8 mouse cellular contexts compared by ENCODE assay signal in genomic region chr12:59095104-59096025, GRCm38 (mm10). TPM values are rescaled to one million over a fixed set of nuclear protein-coding genes. Genes with fewer than 3 reads are reported as not detected.
DNase-seq lines count a peak whose midpoint lies in the region; ATAC-seq and TF ChIP-seq lines count a peak whose summit lies in the region.

TSS of gene Mia2 (plus strand) at chr12:59095799.

- no peaks in the 10 kb centered on the region for H3K36me3 ChIP-seq in testis, adult 2 months (ENCODE audit: control insufficient read depth, insufficient read depth, low read length)
- H3K36me3 ChIP-seq in forebrain, embryonic 15.5 days = no peaks in the 10 kb centered on the region
- no peaks in the 10 kb centered on the region for H3K36me3 ChIP-seq in hindbrain, embryonic 11.5 days (ENCODE audit: control insufficient read depth, insufficient read depth, low read length)

- H3K4me2 ChIP-seq in forebrain, embryonic 15.5 days (replicated peaks) = no peak within 1 kb of the TSS
- H3K4me2 ChIP-seq in hindbrain, embryonic 11.5 days (replicated peaks; ENCODE audit: low read depth, low read length) = no peak within 1 kb of the TSS

- H3K4me1 ChIP-seq in testis, adult 2 months (ENCODE audit: control insufficient read depth, insufficient read depth, low read length) = no peaks in the 10 kb centered on the region
- no peaks in the 10 kb centered on the region for H3K4me1 ChIP-seq in forebrain, embryonic 15.5 days
- H3K4me1 ChIP-seq in hindbrain, embryonic 11.5 days (replicated peaks; ENCODE audit: control insufficient read depth, insufficient read depth, low read length) = no peaks in the 10 kb centered on the region

- no peaks in the 10 kb centered on the region for H3K9me3 ChIP-seq in forebrain, embryonic 15.5 days
- H3K9me3 ChIP-seq in hindbrain, embryonic 11.5 days (ENCODE audit: control insufficient read depth, low read length) = no peaks in the 10 kb centered on the region

- H3K27me3 ChIP-seq in testis, adult 2 months (ENCODE audit: control insufficient read depth, insufficient read depth, low read length) = no peaks in the 10 kb centered on the region
- no peaks in the 10 kb centered on the region for H3K27me3 ChIP-seq in forebrain, embryonic 15.5 days
- no peaks in the 10 kb centered on the region for H3K27me3 ChIP-seq in hindbrain, embryonic 11.5 days (ENCODE audit: control insufficient read depth, insufficient read depth, low read length)

- peak within 1 kb of the TSS; percentile 30; the same call in 1 of the 2 replicates for H3K4me3 ChIP-seq in testis, adult 2 months (ENCODE audit: control insufficient read depth, low read depth, low read length)
- H3K4me3 ChIP-seq in forebrain, embryonic 15.5 days = no peak within 1 kb of the TSS
- H3K4me3 ChIP-seq in hindbrain, embryonic 11.5 days (ENCODE audit: low read depth, low read length) = no peak within 1 kb of the TSS

- TF ChIP-seq CTCF in testis, adult 2 months (IDR thresholded peaks at IDR 0.05; ENCODE audit: control insufficient read depth, insufficient read depth, insufficient replicate concordance, low read depth, low read length) = no peak

- no peak for TF ChIP-seq POLR2A in testis, adult 2 months (IDR thresholded peaks at IDR 0.05; ENCODE audit: control insufficient read depth, low read depth, low read length)

- no peak within 1 kb of the TSS for H3K27ac ChIP-seq in testis, adult 2 months (ENCODE audit: control insufficient read depth, insufficient read depth, low read depth, low read length)
- H3K27ac ChIP-seq in forebrain, embryonic 15.5 days (replicated peaks) = no peak within 1 kb of the TSS
- no peak within 1 kb of the TSS for H3K27ac ChIP-seq in hindbrain, embryonic 11.5 days (ENCODE audit: low read depth, low read length)

- whole genome bisulfite sequencing in forebrain, embryonic 15.5 days = 86% methylated on average over 19 of the region's 19 CpGs
- WGBS in hindbrain, embryonic 11.5 days = 82% methylated on average over 19 of the region's 19 CpGs

- H3K9ac ChIP-seq in forebrain, embryonic 15.5 days (replicated peaks) = no peak within 1 kb of the TSS
- H3K9ac ChIP-seq in hindbrain, embryonic 11.5 days (ENCODE audit: low read depth, low read length) = no peak within 1 kb of the TSS

- ATAC-seq in forebrain, embryonic 15.5 days (replicated peaks) = no peak
- ATAC-seq in hindbrain, embryonic 11.5 days (ENCODE audit: low FRiP score) = no peak
- no peak for ATAC-seq in megakaryocyte-erythroid progenitor cell, adult 5-6 weeks (replicated peaks; ENCODE audit: low FRiP score, low TSS enrichment, poor library complexity, severe bottlenecking)

- DNase-seq in testis, postnatal 10 days (ENCODE audit: low spot score) = no peak
- DNase-seq in hindbrain, embryonic 11.5 days (ENCODE audit: low spot score) = no peak
- no peak for DNase-seq in left cerebral cortex, adult 8-10 months (ENCODE audit: low spot score in 2 of 2)
- DNase-seq in B cell, adult 2 months = no peak
- DNase-seq in frontal cortex, postnatal 36 days (ENCODE audit: low spot score in 2 of 2) = no peak

RNA-seq across cellular contexts. Expression of gene Mia2, which starts in this region (rescaled TPM):
- polyA plus RNA-seq in testis, adult 2 months (2012; rRNA removed) = 19.0 and 21.9 TPM in 2 replicates
- polyA plus RNA-seq in forebrain, embryonic 15.5 days (2015; fragmentation: Nextera tagmentation; extraction: Ambion mirVana) = 32.3 and 37.2 TPM in 2 replicates
- polyA plus RNA-seq in hindbrain, embryonic 11.5 days (2014; fragmentation: Nextera tagmentation; extraction: Ambion mirVana) = 60.0 and 60.8 TPM in 2 replicates
- 10 to 100 TPM; 41.9 to 48.6 (median 44.1) TPM for total RNA-seq in left cerebral cortex, adult 8-10 months (2022)
- total RNA-seq in megakaryocyte-erythroid progenitor cell, adult 5-6 weeks (2014; fragmentation: Nextera tagmentation) = 99.9 and 136 TPM in 2 replicates
- 158 and 174 TPM in 2 replicates for total RNA-seq in megakaryocyte-erythroid progenitor cell, adult 5-6 weeks (2017)
